Mouse (Mus musculus): ENCODE results near the gene Mapk6. TPM values are rescaled to one million over a fixed set of nuclear protein-coding genes. Genes with fewer than 3 reads are reported as not detected.
"Not testable (repeated sequence)": the region's sequence is repeated elsewhere in the genome, so short reads cannot be mapped to it uniquely, and the experiment has no call there.

Gene Mapk6
- 66.3 and 73.1 TPM in 2 replicates for polyA plus RNA-seq (2014; fragmentation: Nextera tagmentation; extraction: Ambion mirVana)

GRCm38 (mm10) chr9:75409852-75410378, at the start of gene Mapk6:
TSS of gene Mapk6 (minus strand) at chr9:75410005.
- Histone ChIP-seq H3K27me3 (replicated peaks; ENCODE audit: control insufficient read depth, insufficient read depth, low read length) (no peaks in the 10 kb centered on the region), H3K36me3 (ENCODE audit: control insufficient read depth, insufficient read depth, low read length) (no peaks in the 10 kb centered on the region), H3K4me1 (replicated peaks; ENCODE audit: control insufficient read depth, insufficient read depth, low read length) (peaks cover 28% of the 10 kb centered on the region; the same call in 1 of the 2 replicates), H3K9ac (ENCODE audit: low read length) (peak within 1 kb of the TSS; percentile 90), H3K9me3 (ENCODE audit: control insufficient read depth, low read length) (no peaks in the 10 kb centered on the region), H3K4me2 (ENCODE audit: low read length) (peak within 1 kb of the TSS; percentile 68), H3K27ac (ENCODE audit: low read depth) (peak within 1 kb of the TSS; percentile 99), H3K4me3 (ENCODE audit: low read depth, low read length) (peak within 1 kb of the TSS; percentile 90)
- DNase-seq (ENCODE audit: low spot score) (peak; percentile 98), ATAC-seq (replicated peaks; ENCODE audit: low FRiP score, low TSS enrichment, low read depth) (peak; percentile 92)
- under 1% methylated on average over 58 of the region's 58 CpGs for WGBS

GRCm38 (mm10) chr9:75455684-75456083, 45.9 kb upstream of the Mapk6 start:
- no peak overlapping the region for H3K27ac ChIP-seq (ENCODE audit: low read depth)
- H3K4me3 ChIP-seq (ENCODE audit: low read depth, low read length), result no peak overlapping the region
- no peaks in the 10 kb centered on the region for H3K9me3 ChIP-seq (ENCODE audit: control insufficient read depth, low read length)
- DNase-seq (ENCODE audit: low spot score) (no peak), ATAC-seq (replicated peaks; ENCODE audit: low FRiP score, low TSS enrichment, low read depth) (no peak)
- no peak overlapping the region for H3K9ac ChIP-seq (ENCODE audit: low read length)
- peaks cover 96% of the 10 kb centered on the region for H3K36me3 ChIP-seq (ENCODE audit: control insufficient read depth, insufficient read depth, low read length)
- H3K27me3 ChIP-seq (replicated peaks; ENCODE audit: control insufficient read depth, insufficient read depth, low read length), result no peaks in the 10 kb centered on the region
- WGBS, result 78% methylated on average over 10 of the region's 10 CpGs
- no peaks in the 10 kb centered on the region for H3K4me1 ChIP-seq (replicated peaks; ENCODE audit: control insufficient read depth, insufficient read depth, low read length)
- no peak overlapping the region for H3K4me2 ChIP-seq (ENCODE audit: low read length)

- 90% methylated on average over 2 of the region's 2 CpGs for WGBS
- Histone ChIP-seq H3K27ac (ENCODE audit: low read depth) (no peak overlapping the region), H3K4me3 (ENCODE audit: low read depth, low read length) (no peak overlapping the region), H3K9ac (ENCODE audit: low read length) (no peak overlapping the region), H3K4me1 (replicated peaks; ENCODE audit: control insufficient read depth, insufficient read depth, low read length) (no peaks in the 10 kb centered on the region), H3K36me3 (ENCODE audit: control insufficient read depth, insufficient read depth, low read length) (peaks cover 94% of the 10 kb centered on the region), H3K4me2 (ENCODE audit: low read length) (no peak overlapping the region), H3K9me3 (ENCODE audit: control insufficient read depth, low read length) (no peaks in the 10 kb centered on the region), H3K27me3 (replicated peaks; ENCODE audit: control insufficient read depth, insufficient read depth, low read length) (no peaks in the 10 kb centered on the region)
- DNase-seq (ENCODE audit: low spot score) (no peak), ATAC-seq (replicated peaks; ENCODE audit: low FRiP score, low TSS enrichment, low read depth) (no peak)
Measured at GRCm38 (mm10) chr9:75453994-75454393, 44.2 kb upstream of the Mapk6 start.

GRCm38 (mm10) chr9:75448021-75448420, 38.2 kb upstream of the Mapk6 start:
- Histone ChIP-seq H3K4me3 (ENCODE audit: low read depth, low read length) (no peak overlapping the region), H3K9me3 (ENCODE audit: control insufficient read depth, low read length) (no peaks in the 10 kb centered on the region), H3K9ac (ENCODE audit: low read length) (no peak overlapping the region), H3K4me1 (replicated peaks; ENCODE audit: control insufficient read depth, insufficient read depth, low read length) (no peaks in the 10 kb centered on the region; the same call in 1 of the 2 replicates), H3K4me2 (ENCODE audit: low read length) (no peak overlapping the region), H3K27me3 (replicated peaks; ENCODE audit: control insufficient read depth, insufficient read depth, low read length) (no peaks in the 10 kb centered on the region), H3K27ac (ENCODE audit: low read depth) (no peak overlapping the region), H3K36me3 (ENCODE audit: control insufficient read depth, insufficient read depth, low read length) (peaks cover 81% of the 10 kb centered on the region)
- WGBS, result 97% methylated on average over 3 of the region's 3 CpGs
- no peak for ATAC-seq (replicated peaks; ENCODE audit: low FRiP score, low TSS enrichment, low read depth)
- no peak for DNase-seq (ENCODE audit: low spot score)

- not testable (repeated sequence) for DNase-seq (ENCODE audit: low spot score); H3K4me3 ChIP-seq (ENCODE audit: low read depth, low read length); ATAC-seq (replicated peaks; ENCODE audit: low FRiP score, low TSS enrichment, low read depth); H3K4me1 ChIP-seq (replicated peaks; ENCODE audit: control insufficient read depth, insufficient read depth, low read length); H3K9ac ChIP-seq (ENCODE audit: low read length); H3K4me2 ChIP-seq (ENCODE audit: low read length); H3K9me3 ChIP-seq (ENCODE audit: control insufficient read depth, low read length); H3K27me3 ChIP-seq (replicated peaks; ENCODE audit: control insufficient read depth, insufficient read depth, low read length); H3K27ac ChIP-seq (ENCODE audit: low read depth)
- peaks cover 67% of the 10 kb centered on the region for H3K36me3 ChIP-seq (ENCODE audit: control insufficient read depth, insufficient read depth, low read length)
- 86% methylated on average over 10 of the region's 10 CpGs for WGBS
Measured at GRCm38 (mm10) chr9:75446574-75446973, 36.8 kb upstream of the Mapk6 start.

GRCm38 (mm10) chr9:75444981-75445380, 35.2 kb upstream of the Mapk6 start:
- Histone ChIP-seq H3K4me2 (ENCODE audit: low read length) (no peak overlapping the region), H3K27me3 (replicated peaks; ENCODE audit: control insufficient read depth, insufficient read depth, low read length) (no peaks in the 10 kb centered on the region), H3K27ac (ENCODE audit: low read depth) (no peak overlapping the region), H3K9ac (ENCODE audit: low read length) (no peak overlapping the region), H3K36me3 (ENCODE audit: control insufficient read depth, insufficient read depth, low read length) (peaks cover 55% of the 10 kb centered on the region), H3K4me1 (replicated peaks; ENCODE audit: control insufficient read depth, insufficient read depth, low read length) (peaks cover 9% of the 10 kb centered on the region), H3K9me3 (ENCODE audit: control insufficient read depth, low read length) (no peaks in the 10 kb centered on the region), H3K4me3 (ENCODE audit: low read depth, low read length) (no peak overlapping the region)
- ATAC-seq (replicated peaks; ENCODE audit: low FRiP score, low TSS enrichment, low read depth) (no peak), DNase-seq (ENCODE audit: low spot score) (no peak)
- WGBS, result 88% methylated on average over 15 of the region's 15 CpGs

GRCm38 (mm10) chr9:75441691-75442131, 31.9 kb upstream of the Mapk6 start:
- Histone ChIP-seq H3K9me3 (ENCODE audit: control insufficient read depth, low read length) (no peaks in the 10 kb centered on the region), H3K27me3 (replicated peaks; ENCODE audit: control insufficient read depth, insufficient read depth, low read length) (no peaks in the 10 kb centered on the region), H3K4me1 (replicated peaks; ENCODE audit: control insufficient read depth, insufficient read depth, low read length) (peaks cover 9% of the 10 kb centered on the region), H3K36me3 (ENCODE audit: control insufficient read depth, insufficient read depth, low read length) (peaks cover 23% of the 10 kb centered on the region), H3K9ac (ENCODE audit: low read length) (peak overlapping the region; percentile 67), H3K27ac (ENCODE audit: low read depth) (peak overlapping the region; percentile 78; the same call in 1 of the 2 replicates), H3K4me3 (ENCODE audit: low read depth, low read length) (peak overlapping the region; percentile 67), H3K4me2 (ENCODE audit: low read length) (peak overlapping the region; percentile 73)
- peak; percentile 82 for ATAC-seq (replicated peaks; ENCODE audit: low FRiP score, low TSS enrichment, low read depth)
- no peak for DNase-seq (ENCODE audit: low spot score)
- WGBS, result 0% methylated on average over 30 of the region's 31 CpGs

GRCm38 (mm10) chr9:75440796-75441666, 31.2 kb upstream of the Mapk6 start, which contains the start of gene Leo1:
TSS of gene Leo1 (plus strand) at chr9:75441524.
- Histone ChIP-seq H3K27me3 (replicated peaks; ENCODE audit: control insufficient read depth, insufficient read depth, low read length) (no peaks in the 10 kb centered on the region), H3K4me2 (ENCODE audit: low read length) (peak within 1 kb of the TSS; percentile 73), H3K4me1 (replicated peaks; ENCODE audit: control insufficient read depth, insufficient read depth, low read length) (peaks cover 9% of the 10 kb centered on the region), H3K27ac (ENCODE audit: low read depth) (peak within 1 kb of the TSS; percentile 78), H3K36me3 (ENCODE audit: control insufficient read depth, insufficient read depth, low read length) (peaks cover 16% of the 10 kb centered on the region), H3K4me3 (ENCODE audit: low read depth, low read length) (peak within 1 kb of the TSS; percentile 67), H3K9me3 (ENCODE audit: control insufficient read depth, low read length) (no peaks in the 10 kb centered on the region), H3K9ac (ENCODE audit: low read length) (peak within 1 kb of the TSS; percentile 67)
- WGBS, result under 1% methylated on average over 39 of the region's 45 CpGs
- peak; percentile 93 for DNase-seq (ENCODE audit: low spot score)
- peak; percentile 92 for ATAC-seq (replicated peaks; ENCODE audit: low FRiP score, low TSS enrichment, low read depth)
